Mouse (Mus musculus) olfactory bulb, adult 2 months (tissue): ENCODE results near the gene Cox7a2l.

Source experiments
- CTCF ChIP-seq: fragments of 200-500 bp; IDR thresholded peaks from 2 replicates; pipeline ENCODE4 v1.5.1; 2012; ENCODE audit warnings: low read depth, mild to moderate bottlenecking, low read length, moderate library complexity; ENCODE audit not compliant: insufficient read depth
- POLR2A ChIP-seq: fragments of 200-500 bp; IDR thresholded peaks from 2 replicates; pipeline ENCODE4 v1.6.1; 2012; ENCODE audit warnings: mild to moderate bottlenecking, low read depth, low read length, moderate library complexity; ENCODE audit not compliant: insufficient read depth

- TF ChIP-seq CTCF (no peak), POLR2A (no peak)
Observed at GRCm38 (mm10) chr17:83498889-83499288, 18.2 kb downstream of the Cox7a2l start.
